Mouse (Mus musculus) mouse embryonic stem cell (cell line): ENCODE data around the gene Hectd1.

ENCODE experiments used
- in situ Hi-C, 2 experiments: fragments of 300-500 bp; cut with MboI; formaldehyde crosslinking; loops; 1 replicate in 1 of 2; 3 replicates in 1 of 2; pipeline ENCODE4 v1.14.3; 2019 to 2020; ENCODE audit warnings: low sequenced_read_pairs in 2 of 2, low pct_unique_long_range_greater_than_20kb in 1 of 2, mixed read lengths in 1 of 2; ENCODE audit not compliant: unreplicated experiment in 1 of 2

The Hectd1 gene

DNA sequence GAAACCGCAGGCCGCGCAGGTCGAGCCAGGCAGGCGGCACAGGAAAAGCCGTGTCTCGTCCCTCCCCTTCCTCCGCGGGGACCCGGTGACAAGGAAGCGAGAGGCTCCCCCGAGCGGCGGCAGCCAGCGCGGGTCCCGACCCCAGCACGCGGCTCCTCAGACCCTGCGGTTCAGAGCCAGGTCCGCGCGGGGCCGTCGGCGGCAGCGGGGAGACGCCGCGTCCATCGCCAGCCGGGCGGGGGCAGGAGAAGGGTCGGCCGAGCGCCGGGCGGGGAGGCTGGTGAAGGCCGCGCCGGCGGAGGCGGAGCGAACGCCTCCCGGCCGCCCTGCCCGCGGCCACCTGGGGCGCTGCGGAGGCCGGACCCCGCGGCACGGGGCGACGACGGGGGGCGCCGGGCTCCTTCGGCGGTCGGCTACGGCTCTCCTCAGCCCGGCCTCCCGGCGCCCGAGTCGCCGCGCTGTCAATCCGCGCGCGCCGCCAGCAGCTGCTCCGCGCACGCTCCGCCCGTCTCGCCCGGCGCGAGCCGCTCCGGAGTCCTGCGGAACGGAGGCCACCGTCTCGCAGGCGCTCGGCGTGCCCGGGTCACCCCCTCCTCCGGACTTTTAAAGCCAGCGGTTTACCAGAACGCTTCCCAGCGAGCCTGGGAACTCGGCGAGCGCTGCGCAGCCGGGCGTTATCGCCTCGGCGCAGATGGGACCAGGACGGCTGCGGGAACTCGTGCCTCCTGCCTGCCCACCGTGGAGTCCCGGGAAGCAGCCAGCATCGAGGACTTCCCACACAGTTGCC lies at the start of gene Hectd1:
Hectd1 (minus strand) TSS at position 247 of the 787 bp plus-strand sequence.
- in situ Hi-C loops = no loop called here

- in situ Hi-C loops = no loop called here
These were observed 42.3 kb upstream of the Hectd1 start for GRCm38 (mm10) chr12:51871446-51872144.

DNA sequence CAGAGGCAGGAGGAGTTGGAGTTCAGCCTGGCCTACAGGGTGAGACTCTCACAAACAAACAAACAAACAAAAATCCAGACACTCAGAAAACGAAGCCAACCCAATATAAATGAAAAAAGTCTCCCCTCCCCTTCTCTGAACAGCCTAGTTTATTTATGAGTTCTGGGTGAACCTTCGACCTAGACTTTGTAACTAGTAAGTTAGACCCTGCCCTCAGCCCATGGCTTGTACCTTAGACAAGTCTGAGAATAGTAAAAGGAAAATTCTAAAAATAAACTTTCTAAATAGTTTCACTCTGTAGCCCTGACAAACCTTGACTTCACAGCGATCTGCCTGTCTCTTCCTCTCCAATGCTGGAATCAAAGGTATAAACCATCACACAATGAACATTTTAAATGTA lies 40.2 kb upstream of the Hectd1 start:
- in situ Hi-C loops = no loop called here

DNA sequence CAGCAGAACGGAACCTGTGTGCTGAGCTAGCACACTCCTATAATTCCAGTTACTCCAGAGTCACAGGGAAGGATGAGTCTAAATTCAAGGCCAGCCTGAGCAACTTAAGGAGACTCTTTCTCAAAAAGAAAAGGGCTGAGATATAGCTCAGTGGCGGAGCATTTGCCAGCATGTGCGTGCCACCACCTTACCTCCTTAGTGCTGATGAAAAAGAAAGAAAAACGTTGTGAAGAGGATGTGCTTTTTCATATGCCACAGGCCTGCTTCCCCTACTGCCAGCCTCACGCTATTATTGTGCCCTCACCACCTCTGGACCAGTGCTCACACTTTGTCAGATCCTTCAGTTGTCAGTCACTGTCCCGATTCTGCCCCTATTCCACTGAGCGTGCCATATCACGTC lies 37.7 kb upstream of the Hectd1 start:
- in situ Hi-C loops = no loop called here

DNA sequence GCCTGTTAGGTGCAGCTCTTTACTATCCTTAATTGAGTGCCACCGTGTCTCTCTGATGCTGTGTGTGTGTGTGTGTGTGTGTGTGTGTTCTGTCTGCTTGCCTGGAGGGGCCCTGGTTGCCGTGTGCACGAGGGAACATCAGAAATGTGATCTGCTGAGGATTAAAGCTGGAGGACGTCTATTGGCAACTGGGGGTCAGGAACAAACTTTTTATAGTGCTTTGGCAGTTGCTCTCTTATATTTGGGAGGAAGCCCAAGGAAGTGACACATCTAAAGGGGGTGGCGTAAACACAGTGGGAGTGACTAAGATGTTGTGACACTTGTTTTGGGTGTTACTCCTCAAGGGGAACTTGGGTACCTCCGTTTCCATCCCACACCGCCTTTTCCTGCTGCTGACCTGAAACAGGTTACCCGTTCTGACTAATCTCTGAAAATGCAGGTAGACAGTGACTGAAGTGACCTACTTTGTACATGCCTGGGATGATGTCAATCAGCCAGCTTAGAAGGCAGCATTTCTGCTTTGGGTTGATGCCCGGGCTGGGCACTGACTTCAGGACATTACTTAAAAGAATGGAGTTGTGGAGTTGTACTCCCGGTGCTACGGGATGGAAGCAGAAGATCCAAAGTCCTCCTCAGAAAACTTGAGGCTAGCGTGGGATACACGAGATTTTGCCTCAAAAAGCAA lies 37.0 kb upstream of the Hectd1 start:
- in situ Hi-C loops = no loop called here

GRCm38 (mm10) chr12:51865790-51866179 lies 36.4 kb upstream of the Hectd1 start:
- in situ Hi-C loops = no loop called here

GRCm38 (mm10) chr12:51865061-51865789 lies 35.9 kb upstream of the Hectd1 start:
- in situ Hi-C loops = no loop called here

DNA sequence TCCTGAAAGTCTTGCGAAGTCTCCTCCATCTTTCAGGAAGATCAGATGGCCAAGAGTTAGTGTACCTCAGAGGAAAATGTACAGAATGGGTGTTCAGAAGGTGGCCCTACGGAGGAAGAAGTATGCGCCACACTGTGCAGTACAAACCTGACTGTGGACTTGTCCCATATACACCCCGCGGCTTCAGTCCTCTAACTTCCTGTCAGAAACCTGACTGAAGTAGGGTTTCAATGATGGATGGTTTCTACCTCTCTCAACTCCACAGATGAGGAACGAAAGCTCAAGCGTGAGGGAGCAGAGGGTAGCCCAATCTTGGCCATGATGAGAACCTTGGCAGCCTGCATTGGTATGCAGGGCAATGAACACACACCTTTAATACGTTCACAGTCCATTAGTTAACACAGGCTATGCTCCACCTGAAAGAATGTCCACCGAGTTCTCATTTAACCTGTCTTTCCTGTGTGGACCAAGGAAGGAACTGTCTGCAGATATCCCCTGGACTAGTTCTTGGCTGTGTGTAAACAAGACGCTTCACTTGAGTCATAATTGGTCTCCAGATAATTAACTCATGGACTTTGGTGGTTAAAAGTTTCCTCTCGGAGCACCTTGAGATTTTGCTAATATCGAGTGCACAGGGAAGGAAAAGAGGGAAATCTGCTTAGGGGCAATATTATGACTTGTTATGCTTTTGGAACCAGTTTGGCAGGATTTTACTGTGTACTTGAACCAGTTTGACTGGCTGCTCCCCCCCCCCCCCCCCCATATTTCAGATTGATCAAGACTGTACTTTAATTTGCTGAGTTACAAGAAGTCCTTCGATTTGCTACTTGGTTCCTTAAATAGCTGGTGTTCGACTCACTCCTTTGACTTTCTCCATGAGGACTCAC lies 34.0 kb upstream of the Hectd1 start:
- in situ Hi-C loops = no loop called here

DNA sequence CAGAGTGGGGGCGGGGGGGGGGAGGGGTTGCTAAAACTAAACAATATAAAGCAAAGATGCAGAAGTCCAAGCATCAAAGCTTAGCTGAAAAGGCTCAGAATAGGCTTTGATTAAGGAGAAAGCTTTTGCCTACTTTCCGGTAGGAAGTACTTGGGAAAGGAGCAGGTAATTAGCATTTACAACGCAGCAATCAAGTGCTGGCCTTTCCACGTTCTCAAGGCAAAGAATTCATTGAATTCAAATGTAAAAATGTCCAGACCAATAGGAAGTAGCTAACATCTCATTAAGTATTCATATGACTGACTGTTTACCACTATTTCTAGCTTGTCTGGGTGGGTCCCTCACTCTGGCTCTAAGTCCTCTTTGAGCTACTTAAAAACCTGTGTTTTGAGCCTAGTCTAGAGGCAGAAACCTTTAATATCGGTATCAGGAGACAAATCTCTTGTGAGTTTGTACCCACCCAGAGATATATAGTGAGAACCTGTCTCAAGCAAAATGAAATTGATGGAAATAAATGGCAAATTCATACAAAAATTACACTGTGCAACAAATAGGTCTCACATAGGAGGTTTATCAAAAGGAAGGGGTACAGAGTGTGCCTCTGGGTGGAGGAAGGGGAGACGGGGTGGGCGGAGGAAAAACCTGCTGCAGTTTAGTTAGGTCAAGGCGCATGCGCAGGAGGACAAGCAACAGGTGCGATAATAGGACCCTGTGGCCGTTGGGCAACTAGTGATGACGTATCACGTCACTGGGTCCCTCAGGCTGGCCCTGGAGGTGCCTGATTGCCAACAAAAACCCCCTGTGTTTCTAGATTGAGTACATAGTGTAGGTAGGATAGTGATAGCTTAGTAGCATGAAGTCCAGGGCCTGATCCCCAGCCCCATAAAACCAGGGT lies 29.0 kb upstream of the Hectd1 start:
- in situ Hi-C loops = no loop called here

- in situ Hi-C loops = no loop called here
These were observed 27.5 kb upstream of the Hectd1 start for GRCm38 (mm10) chr12:51856768-51857295.

DNA sequence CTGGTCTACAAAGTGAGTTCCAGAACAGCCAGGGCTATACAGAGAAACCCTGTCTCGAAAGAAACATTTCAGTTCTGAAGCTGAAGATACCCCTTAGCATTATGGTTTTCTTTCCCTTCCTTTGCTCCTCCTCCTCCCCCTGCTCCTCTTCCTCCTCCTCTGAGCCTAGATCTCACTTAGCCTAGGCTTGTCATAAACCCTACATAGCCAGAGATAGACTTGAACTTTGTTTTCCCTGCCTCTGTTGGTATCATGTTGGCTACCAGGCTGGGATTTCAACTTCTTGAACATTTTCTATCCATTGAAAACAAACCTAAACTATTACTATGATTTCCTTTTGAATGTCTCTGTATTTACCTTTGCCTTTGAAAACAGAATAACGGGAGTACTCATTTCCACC lies 26.5 kb upstream of the Hectd1 start:
- in situ Hi-C loops = no loop called here

DNA sequence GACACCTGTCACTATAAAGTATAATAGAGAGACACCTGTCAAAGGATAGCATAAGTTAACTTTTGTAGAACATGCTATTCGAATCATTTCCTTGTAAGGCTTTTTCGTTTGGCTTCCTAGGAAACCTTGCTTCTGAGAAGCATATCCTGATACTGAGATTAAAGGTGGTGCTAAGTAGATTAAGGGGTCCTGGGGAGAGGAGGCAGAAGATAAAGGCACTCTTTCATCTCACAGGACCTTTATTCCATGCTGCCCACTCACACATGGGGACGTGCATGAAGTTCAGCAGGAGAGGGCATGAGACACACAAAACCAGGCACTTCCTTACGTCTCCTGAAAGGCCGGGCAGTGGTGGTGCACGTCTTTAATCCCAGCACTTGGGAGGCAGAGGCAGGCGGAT lies 26.1 kb upstream of the Hectd1 start:
- in situ Hi-C loops = no loop called here

DNA sequence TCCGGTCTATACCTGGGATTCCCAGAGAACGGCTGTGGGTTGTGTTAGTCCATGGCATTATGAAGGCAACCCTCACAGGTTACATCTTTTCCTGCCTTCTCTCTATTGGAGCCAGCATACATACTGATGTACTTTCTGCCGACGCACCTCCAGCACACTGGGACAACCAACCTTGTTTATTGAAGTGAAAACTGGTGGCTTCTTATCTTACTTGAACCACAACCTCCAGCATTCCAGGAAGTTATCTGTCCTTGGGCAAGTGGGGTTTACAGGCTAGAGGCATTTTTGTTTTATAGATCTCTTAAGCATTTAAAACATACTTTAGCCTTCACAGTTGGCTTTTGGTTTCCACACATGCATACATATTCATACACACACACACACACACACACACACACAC lies 22.3 kb upstream of the Hectd1 start:
- in situ Hi-C loops = no loop called here

- in situ Hi-C loops = no loop called here
These were observed 21.8 kb upstream of the Hectd1 start for GRCm38 (mm10) chr12:51851155-51851554.

DNA sequence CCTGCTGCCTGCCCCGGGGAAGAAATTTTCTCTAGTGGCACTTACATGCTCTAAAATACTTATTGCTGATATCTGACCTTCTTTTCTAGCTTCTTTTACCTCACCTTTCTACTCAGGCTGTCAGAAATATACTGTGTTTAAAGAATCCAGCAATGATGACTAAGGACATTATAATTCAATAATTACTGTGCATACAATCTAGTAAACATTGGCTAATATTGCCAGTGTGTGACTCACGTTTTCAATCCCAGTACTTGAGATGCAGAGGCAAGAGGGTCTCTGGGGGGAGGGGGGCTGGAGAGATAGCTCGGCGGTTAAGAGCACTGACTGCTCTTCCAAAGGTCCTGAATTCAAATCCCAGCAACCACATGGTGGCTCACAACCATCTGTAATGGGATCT lies 21.0 kb upstream of the Hectd1 start:
- in situ Hi-C loops = no loop called here

DNA sequence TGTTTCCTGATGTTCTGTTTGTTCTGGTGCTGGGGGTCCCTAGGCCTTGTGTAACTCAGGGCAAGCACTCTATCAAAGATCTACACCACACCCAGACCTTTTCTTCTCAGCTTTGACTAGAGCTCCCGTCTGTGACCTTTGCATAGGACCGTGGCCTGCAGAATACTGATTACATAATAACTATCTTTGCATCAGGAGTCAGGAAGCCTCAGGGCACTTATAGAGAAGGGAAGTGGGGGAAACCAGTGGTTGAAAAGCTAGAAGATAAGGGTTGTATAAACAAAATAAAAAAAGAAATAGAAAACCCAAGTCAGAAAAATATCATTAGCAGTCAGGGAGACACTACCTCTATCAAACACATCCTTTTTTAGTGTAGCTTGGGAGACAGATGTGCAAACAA lies 20.6 kb upstream of the Hectd1 start:
- in situ Hi-C loops = no loop called here
